Mouse (Mus musculus) liver, embryonic 16.5 days (tissue): Measurements from ENCODE around the gene Tcf20. TPM values are rescaled to one million over a fixed set of nuclear protein-coding genes. Genes with fewer than 3 reads are reported as not detected.

Experiments used
- ATAC-seq: fragments of 200-750 bp; cut with Nextera tagmentation; 2 replicates; pipeline ENCODE4 v1.8.0; 2017; ENCODE audit warnings: low read depth, mild to moderate bottlenecking, moderate number of reproducible peaks, moderate library complexity
- H3K27ac ChIP-seq: fragments of 300-500 bp; sonication (generic); 2 replicates; pipeline ENCODE4 v1.5.1; 2014; ENCODE audit warnings: mild to moderate bottlenecking, low read length
- H3K27me3 ChIP-seq: fragments of 300-500 bp; sonication (generic); 2 replicates; pipeline ENCODE4 v1.6.1; 2014; ENCODE audit warnings: low read depth, low read length, mixed read lengths; ENCODE audit not compliant: control insufficient read depth, insufficient read depth
- H3K36me3 ChIP-seq: fragments of 300-500 bp; sonication (generic); 2 replicates; pipeline ENCODE4 v1.6.1; 2014; ENCODE audit warnings: mild to moderate bottlenecking; ENCODE audit not compliant: control insufficient read depth, insufficient read depth
- H3K4me1 ChIP-seq: fragments of 300-500 bp; sonication (generic); 2 replicates; pipeline ENCODE4 v1.6.1; 2014; ENCODE audit warnings: low read depth, low read length, mixed read lengths; ENCODE audit not compliant: control insufficient read depth
- H3K4me2 ChIP-seq: fragments of 300-500 bp; sonication (generic); 2 replicates; pipeline ENCODE4 v1.6.1; 2014; ENCODE audit warnings: low read depth, low read length, mixed read lengths
- H3K4me3 ChIP-seq: fragments of 300-500 bp; sonication (generic); 2 replicates; pipeline ENCODE4 v1.5.1; 2014; ENCODE audit warnings: low read depth, mild to moderate bottlenecking, low read length
- H3K9ac ChIP-seq: fragments of 300-500 bp; sonication (generic); 2 replicates; pipeline ENCODE4 v1.6.1; 2014; ENCODE audit warnings: low read depth, low read length
- H3K9me3 ChIP-seq: fragments of 300-500 bp; sonication (generic); replicated peaks from 2 replicates; pipeline ENCODE4 v1.6.1; 2016; ENCODE audit warnings: low read length; ENCODE audit not compliant: control insufficient read depth
- WGBS: fragments of 180-500 bp; shearing (Covaris S2); extraction: QIAGEN DNeasy Blood & Tissue Kit; methylation state at CpG from one replicate; pipeline ENCODE4 v1.1.7; 2014; ENCODE audit not compliant: insufficient replicate concordance; 5-methylcytosine and 5-hydroxymethylcytosine counted together
- polyA plus RNA-seq: library from polyadenylated mRNA; unstranded; fragments of >200 nt; fragmentation: Nextera tagmentation; extraction: Ambion mirVana; gene quantifications from 2 replicates; pipeline ENCODE4 v1.2.1, GENCODE M21; 2015

The Tcf20 gene
- 2.1 and 2.4 TPM in 2 replicates for polyA plus RNA-seq

DNA sequence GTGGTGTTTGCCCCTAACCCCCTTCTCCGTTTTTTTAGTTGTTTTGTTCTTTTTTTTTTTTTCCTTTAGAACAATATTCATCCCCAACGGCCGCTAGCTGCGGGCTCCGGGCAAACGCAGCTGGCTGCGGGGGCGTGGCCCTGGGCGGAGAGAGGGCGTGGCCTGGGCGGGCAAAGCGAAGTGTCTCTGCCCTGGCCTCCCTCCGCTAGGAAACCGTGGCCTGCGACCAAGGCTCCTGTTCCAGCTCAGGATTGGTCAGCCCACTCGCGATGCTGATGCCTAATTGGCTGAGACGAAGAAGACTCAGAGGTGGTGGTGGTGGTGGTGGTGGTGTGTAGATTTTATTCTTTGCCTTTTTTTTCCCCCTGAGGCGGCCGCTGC is at the start of gene Tcf20:
Tcf20 (minus strand) TSS at position 141 of the 381 bp plus-strand sequence.
- Histone ChIP-seq H3K36me3 (no peaks in the 10 kb centered on the region), H3K4me2 (peak within 1 kb of the TSS; percentile 75), H3K9ac (peak within 1 kb of the TSS; percentile 20; the same call in 1 of the 2 replicates), H3K9me3 (no peaks in the 10 kb centered on the region), H3K4me1 (peaks cover 5% of the 10 kb centered on the region; the same call in 1 of the 2 replicates), H3K4me3 (peak within 1 kb of the TSS; percentile 54), H3K27me3 (peaks cover 41% of the 10 kb centered on the region), H3K27ac (no peak within 1 kb of the TSS)
- peak; percentile 82 for ATAC-seq
- under 1% methylated on average over 20 of the region's 20 CpGs for WGBS

DNA sequence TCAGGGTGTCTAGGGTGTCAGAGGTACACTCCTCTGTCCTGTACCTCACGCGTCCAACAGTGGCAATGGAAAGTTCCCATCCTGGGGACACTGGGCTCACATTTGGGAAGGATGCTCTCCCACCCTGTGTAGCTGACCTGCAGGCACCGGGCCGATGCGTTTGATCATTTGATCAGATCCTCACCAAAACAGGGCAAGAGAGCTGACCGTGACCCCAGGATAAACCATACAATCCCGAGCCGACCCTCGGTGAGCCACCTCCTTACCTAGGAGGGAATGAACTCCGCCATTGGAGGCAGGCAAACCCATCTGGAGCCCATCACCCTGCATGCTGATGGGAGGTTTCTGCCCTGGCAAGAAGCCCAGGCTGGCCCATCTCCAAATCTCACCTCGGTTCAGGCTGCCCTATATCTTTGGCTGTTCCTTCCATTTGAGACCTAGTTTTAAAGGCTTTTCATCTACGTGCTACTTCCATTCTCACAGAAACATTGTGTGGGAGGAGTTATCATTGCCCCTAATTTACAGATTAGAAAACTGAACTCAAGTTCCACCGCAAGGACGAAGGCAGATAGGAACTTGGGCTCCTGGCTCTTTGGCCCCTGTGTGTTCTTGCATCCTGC is 49.3 kb upstream of the Tcf20 start:
- no peak overlapping the region for H3K27ac ChIP-seq
- WGBS = 72% methylated on average over 14 of the region's 14 CpGs
- no peak for ATAC-seq

DNA sequence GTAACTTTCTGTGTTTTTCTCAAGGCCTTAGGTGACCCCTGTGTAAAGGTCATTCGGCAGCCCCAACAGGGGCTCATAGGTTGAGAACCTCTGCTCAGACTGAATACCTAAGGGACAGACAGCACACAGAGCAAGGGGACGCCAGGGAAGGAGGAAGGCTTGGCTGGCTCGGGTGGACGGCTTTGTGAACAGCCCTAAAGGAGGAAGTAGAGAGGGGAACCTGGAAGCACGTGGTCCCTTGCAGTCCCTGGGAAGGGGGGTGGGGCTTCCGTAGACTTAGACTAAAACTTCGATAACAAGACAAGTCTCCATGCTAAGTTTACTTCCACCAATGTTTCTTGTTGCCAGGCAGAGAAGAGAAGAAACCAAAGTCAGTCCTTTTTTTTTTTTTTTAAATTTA is 48.4 kb upstream of the Tcf20 start:
- Histone ChIP-seq H3K4me3 (no peak overlapping the region), H3K9ac (no peak overlapping the region), H3K4me1 (no peaks in the 10 kb centered on the region), H3K27me3 (no peaks in the 10 kb centered on the region; the same call in none of the 2 replicates), H3K36me3 (no peaks in the 10 kb centered on the region), H3K9me3 (no peaks in the 10 kb centered on the region), H3K4me2 (no peak overlapping the region), H3K27ac (no peak overlapping the region)
- WGBS = 13% methylated on average over 7 of the region's 7 CpGs
- ATAC-seq = no peak

More for the DNA sequence above, 49.3 kb upstream of the Tcf20 start:
- H3K4me1 ChIP-seq = no peaks in the 10 kb centered on the region
- H3K27me3 ChIP-seq = no peaks in the 10 kb centered on the region; the same call in none of the 2 replicates
- no peak overlapping the region for H3K4me2 ChIP-seq
- H3K9ac ChIP-seq = no peak overlapping the region
- H3K36me3 ChIP-seq = no peaks in the 10 kb centered on the region
- no peaks in the 10 kb centered on the region for H3K9me3 ChIP-seq
- no peak overlapping the region for H3K4me3 ChIP-seq

DNA sequence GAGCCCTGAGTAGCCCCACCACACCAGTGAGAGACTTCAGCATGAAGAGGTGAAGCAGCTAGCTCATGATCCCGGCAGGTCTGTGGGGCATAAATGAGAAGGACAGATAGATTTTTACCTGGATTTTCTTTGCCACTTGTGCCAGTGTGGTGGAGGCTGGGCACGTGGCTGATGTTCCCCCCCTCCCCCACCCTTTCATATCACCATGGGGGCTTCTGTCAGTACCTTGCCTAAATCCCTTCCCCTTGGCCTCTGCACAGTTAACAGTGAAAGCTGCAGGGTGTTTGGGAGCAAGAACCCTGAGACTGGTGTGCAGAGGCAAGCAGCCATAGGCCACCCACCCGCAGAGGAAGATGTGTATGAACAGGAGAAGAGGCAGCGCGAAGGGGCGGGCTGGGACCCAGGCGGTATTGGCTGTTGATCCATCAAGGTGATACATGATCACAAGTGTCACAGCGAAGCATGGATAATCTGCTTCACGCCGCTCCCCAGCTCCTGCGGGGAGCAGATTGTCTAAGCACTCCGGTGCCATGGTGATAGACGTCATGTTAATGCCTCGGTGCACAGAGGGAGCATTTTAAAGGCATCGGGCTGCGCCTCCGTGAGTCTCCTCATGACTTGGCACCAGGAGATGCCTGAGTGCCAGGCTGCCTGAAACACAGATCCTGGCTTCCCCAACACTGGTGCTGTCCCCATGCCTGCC is 46.8 kb upstream of the Tcf20 start:
- WGBS = 39% methylated on average over 17 of the region's 17 CpGs
- H3K4me3 ChIP-seq = peak overlapping the region; percentile 26; the same call in 1 of the 2 replicates
- 0 out of 2 replicates have a peak overlapping the region, but pooled peaks have one; percentile 26 for H3K4me2 ChIP-seq

DNA sequence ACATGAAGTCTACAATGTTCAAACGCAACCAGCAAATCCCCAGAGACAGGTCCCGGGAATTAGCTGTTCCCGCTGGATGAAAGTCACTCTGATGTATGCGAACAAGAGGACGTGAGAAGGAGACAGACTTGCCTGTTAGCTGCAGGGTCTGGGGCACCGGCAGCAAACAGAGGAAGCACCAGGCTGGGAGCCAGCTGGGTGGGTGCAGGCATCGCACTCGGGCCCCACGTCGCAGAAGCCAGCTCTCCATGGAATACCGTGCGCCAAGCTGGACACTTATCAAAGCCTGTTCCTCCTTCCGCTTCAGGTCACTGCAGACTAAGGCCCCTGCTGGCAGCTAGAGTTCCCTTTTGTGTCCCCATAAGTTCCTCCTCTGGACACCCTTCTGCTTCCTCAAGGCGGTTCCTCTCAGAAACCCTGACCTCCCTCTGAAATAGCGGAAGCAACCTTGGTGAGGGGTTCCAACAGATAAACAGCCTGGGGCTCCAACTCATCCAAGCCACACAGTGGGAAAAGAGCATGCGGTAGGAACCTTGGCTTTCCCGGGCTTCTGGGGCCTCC is 45.4 kb upstream of the Tcf20 start, which contains the start of gene Nfam1:
Nfam1 (minus strand) TSS at position 326 of the 561 bp plus-strand sequence.
- H3K4me1 ChIP-seq = no peaks in the 10 kb centered on the region
- no peaks in the 10 kb centered on the region for H3K36me3 ChIP-seq
- no peaks in the 10 kb centered on the region; the same call in none of the 2 replicates for H3K27me3 ChIP-seq
- H3K27ac ChIP-seq = 0 out of 2 replicates have a peak within 1 kb of the TSS, but pooled peaks have one; percentile 30
- 0 out of 2 replicates have a peak within 1 kb of the TSS, but pooled peaks have one; percentile 26 for H3K4me2 ChIP-seq
- H3K4me3 ChIP-seq = peak within 1 kb of the TSS; percentile 48
- 8% methylated on average over 17 of the region's 17 CpGs for WGBS
- peak within 1 kb of the TSS; percentile 49; the same call in 1 of the 2 replicates for H3K9ac ChIP-seq
- peak; percentile 33; the same call in 1 of the 2 replicates for ATAC-seq
- H3K9me3 ChIP-seq = no peaks in the 10 kb centered on the region

More for the DNA sequence above, 46.8 kb upstream of the Tcf20 start:
- ATAC-seq = no peak
- no peaks in the 10 kb centered on the region for H3K36me3 ChIP-seq
- H3K9ac ChIP-seq = no peak overlapping the region
- H3K9me3 ChIP-seq = no peaks in the 10 kb centered on the region
- no peak overlapping the region for H3K27ac ChIP-seq
- no peaks in the 10 kb centered on the region for H3K4me1 ChIP-seq
- no peaks in the 10 kb centered on the region; the same call in none of the 2 replicates for H3K27me3 ChIP-seq

DNA sequence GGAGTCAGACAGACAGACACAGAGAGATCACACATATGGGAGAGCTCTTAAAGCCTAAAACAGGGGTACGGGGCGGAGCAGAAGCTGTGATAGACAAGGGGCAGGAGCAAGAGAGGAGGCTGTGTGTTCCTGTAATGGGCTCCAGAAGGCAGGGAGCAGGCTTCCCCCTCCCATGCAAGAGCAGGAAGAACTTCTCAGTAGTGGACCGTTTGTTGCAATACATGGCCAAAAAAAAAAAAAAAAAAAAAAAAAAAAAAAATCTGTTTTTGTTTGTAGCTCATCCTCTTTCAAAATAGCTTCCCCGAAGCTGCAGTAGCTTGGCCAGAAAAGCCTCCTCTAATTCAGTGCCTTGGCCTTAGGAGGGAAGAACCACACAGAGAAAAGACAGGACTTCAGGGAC is 43.2 kb upstream of the Tcf20 start:
- H3K4me3 ChIP-seq = peak overlapping the region; percentile 48
- no peak overlapping the region for H3K27ac ChIP-seq
- whole genome bisulfite sequencing = 27% methylated on average over 4 of the region's 4 CpGs

DNA sequence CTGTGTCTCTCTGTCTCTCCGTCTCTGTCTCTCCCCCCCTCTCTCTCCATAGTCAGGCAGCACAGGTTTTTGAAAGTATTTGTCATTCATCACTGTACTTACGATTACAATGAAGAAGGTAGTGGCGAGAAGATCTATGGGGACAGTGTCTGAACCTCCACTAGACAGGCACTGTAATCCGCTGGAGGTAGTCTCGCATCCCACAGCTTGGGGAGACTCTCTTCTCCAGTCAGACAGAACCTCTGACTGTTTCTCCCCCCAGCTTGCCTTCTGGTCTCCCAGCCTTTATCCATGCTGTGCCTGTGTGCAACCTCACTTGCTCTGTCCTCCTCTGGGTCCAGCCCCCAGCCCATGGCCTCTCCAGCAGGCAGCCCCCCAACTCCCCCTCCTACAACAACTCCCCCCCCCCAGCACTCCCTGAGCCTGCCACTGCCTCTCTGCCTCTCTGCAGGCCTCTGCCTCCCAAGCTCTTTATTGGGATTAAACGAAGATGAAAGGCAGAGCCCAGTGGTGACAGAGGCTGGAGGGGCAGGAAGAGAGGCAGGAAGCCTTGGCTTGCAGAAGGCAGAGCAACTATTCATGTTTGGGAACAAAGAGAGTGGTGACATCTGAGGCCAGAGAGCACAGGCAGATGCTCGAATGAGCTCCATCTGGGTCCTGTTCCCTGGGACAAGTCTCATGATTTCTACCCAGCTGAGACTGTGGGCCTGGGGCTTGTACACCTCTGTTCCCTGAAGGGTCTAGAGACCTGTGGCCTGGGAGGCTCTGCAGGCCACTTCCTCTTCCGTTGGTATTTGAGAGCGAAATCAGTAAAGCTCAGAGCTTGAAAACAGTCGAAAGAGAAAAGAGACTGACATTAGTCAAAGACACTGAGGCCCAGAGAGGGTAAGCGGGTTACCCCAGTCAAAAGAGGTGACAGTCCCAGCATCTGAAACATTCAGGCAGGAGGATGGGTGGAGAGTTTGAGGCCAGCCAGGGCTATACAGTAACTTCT is 42.4 kb upstream of the Tcf20 start:
- 37% methylated on average over 11 of the region's 11 CpGs for WGBS
- no peak overlapping the region for H3K27ac ChIP-seq
- H3K36me3 ChIP-seq = no peaks in the 10 kb centered on the region
- H3K4me3 ChIP-seq = peak overlapping the region; percentile 26
- no peak for ATAC-seq
- H3K4me1 ChIP-seq = no peaks in the 10 kb centered on the region
- H3K9me3 ChIP-seq = no peaks in the 10 kb centered on the region
- peak overlapping the region; percentile 18; the same call in 1 of the 2 replicates for H3K4me2 ChIP-seq
- H3K9ac ChIP-seq = no peak overlapping the region
- H3K27me3 ChIP-seq = no peaks in the 10 kb centered on the region; the same call in none of the 2 replicates

More for the DNA sequence above, 43.2 kb upstream of the Tcf20 start:
- Histone ChIP-seq H3K27me3 (no peaks in the 10 kb centered on the region; the same call in none of the 2 replicates), H3K9ac (no peak overlapping the region), H3K4me1 (no peaks in the 10 kb centered on the region), H3K4me2 (no peak overlapping the region; the same call in 1 of the 2 replicates), H3K9me3 (no peaks in the 10 kb centered on the region), H3K36me3 (no peaks in the 10 kb centered on the region)
- ATAC-seq = no peak

DNA sequence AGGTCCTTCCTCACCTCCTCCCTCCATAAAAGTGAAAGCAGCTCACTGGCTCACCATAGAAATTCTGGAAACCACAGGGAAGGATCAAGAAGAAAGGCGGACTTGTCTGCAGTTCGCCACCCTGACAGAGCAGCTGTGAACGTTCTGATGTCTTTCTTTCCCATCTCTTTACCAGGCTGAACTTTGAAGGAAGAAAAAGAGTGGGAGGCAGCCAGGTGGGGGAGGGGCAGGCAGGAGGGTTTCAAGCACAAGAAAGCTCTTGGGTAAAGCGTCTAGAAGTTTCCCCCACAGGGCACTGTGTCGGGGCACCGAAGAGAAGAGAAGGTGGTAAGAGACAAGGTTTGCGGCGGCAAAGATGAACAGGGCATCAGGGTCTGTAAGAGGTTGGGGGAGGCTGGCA is 38.5 kb upstream of the Tcf20 start:
- no peaks in the 10 kb centered on the region for H3K9me3 ChIP-seq
- no peak overlapping the region for H3K4me3 ChIP-seq
- H3K4me2 ChIP-seq = no peak overlapping the region
- 72% methylated on average over 8 of the region's 8 CpGs for WGBS
- H3K4me1 ChIP-seq = no peaks in the 10 kb centered on the region
- H3K27me3 ChIP-seq = no peaks in the 10 kb centered on the region
- H3K36me3 ChIP-seq = no peaks in the 10 kb centered on the region
- no peak for ATAC-seq
- no peak overlapping the region for H3K27ac ChIP-seq
- no peak overlapping the region for H3K9ac ChIP-seq
